ENCODE assay signal across 10 mouse cellular contexts in the genomic region with DNA sequence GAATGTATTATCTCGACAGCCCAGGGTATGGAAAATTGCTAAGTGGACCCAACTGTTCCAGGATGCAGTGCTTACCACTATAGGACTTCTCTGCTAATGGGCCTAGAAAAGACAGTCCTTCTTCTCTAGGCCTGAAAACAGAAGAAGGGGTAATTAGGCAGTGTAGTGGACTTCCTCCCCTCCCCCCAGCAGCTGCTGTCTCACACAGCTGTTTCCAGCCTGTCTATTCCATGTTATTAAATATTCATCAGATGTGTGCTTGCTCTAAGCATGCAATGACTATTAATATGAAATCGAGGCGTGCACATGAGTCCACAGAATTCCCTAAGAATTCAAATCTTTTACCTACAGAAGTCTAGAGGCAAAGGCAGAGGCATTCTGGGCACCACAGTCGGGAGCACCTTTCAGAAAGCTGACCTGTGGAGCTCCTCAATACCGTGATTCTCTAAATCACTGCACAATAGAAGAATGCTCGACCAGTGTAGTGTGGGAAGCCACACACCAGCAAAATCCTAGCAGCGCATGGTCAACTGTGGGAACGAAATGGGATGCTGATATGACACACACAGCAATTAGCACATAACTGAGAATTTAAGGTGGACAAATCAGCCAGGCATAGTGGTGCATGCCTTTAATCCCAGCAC. TPM values are rescaled to one million over a fixed set of nuclear protein-coding genes. Genes with fewer than 3 reads are reported as not detected.
A peak's percentile ranks its signal among the peaks of the same experiment; 100 is the strongest.
DNase-seq lines count a peak whose midpoint lies in the region; ATAC-seq lines count a peak whose summit lies in the region.
"Had no signal": no experiment of that assay in that cellular context is flagged by ENCODE, and none has a peak within 500 bp of the region (broad histone marks: within the 10 kb centered on the region; RNA-seq: fewer than 3 reads in every experiment).

No protein-coding gene starts in this region.

- peak overlapping the region; percentile 81 for H3K27ac ChIP-seq in forebrain, embryonic 13.5 days
- H3K27ac ChIP-seq in midbrain, embryonic 15.5 days = peak overlapping the region; percentile 78

- no peaks in the 10 kb centered on the region for H3K27me3 ChIP-seq in forebrain, embryonic 13.5 days
- H3K27me3 ChIP-seq in midbrain, embryonic 15.5 days (replicated peaks) = no peaks in the 10 kb centered on the region

- H3K4me1 ChIP-seq in forebrain, embryonic 13.5 days = peaks cover 38% of the 10 kb centered on the region
- H3K4me1 ChIP-seq in midbrain, embryonic 15.5 days = peaks cover 25% of the 10 kb centered on the region

- peak; percentile 35 for DNase-seq in gastrocnemius, postnatal 10 days
- DNase-seq in gastrocnemius, adult 18-20 months (ENCODE audit: low spot score) = no peak
- peak; percentile 47 for DNase-seq in layer of hippocampus, adult 9-11 months
- no peak for DNase-seq in layer of hippocampus, adult 8-10 months (ENCODE audit: low spot score in 2 of 2)
- no peak for DNase-seq in adrenal gland, adult 2 months
- DNase-seq: B cell, adult 2 months; left cerebral cortex, postnatal 4 days had no signal

- 0 out of 2 replicates have a peak overlapping the region, but pooled peaks have one; percentile 4 for H3K4me2 ChIP-seq in forebrain, embryonic 13.5 days
- H3K4me2 ChIP-seq in midbrain, embryonic 15.5 days = no peak overlapping the region

- 58% methylated on average over 8 of the region's 8 CpGs for WGBS in forebrain, embryonic 13.5 days
- 29% methylated on average over 8 of the region's 8 CpGs for WGBS in midbrain, embryonic 15.5 days

- no peak overlapping the region for H3K4me3 ChIP-seq in forebrain, embryonic 13.5 days
- no peak overlapping the region for H3K4me3 ChIP-seq in midbrain, embryonic 15.5 days

- no peak overlapping the region for H3K9ac ChIP-seq in forebrain, embryonic 13.5 days
- 0 out of 2 replicates have a peak overlapping the region, but pooled peaks have one; percentile 6 for H3K9ac ChIP-seq in midbrain, embryonic 15.5 days

- H3K36me3 ChIP-seq in forebrain, embryonic 13.5 days (ENCODE audit: poor library complexity, severe bottlenecking) = peaks cover 87% of the 10 kb centered on the region
- peaks cover 39% of the 10 kb centered on the region for H3K36me3 ChIP-seq in midbrain, embryonic 15.5 days (replicated peaks)

- H3K9me3 ChIP-seq in forebrain, embryonic 13.5 days (replicated peaks) = no peaks in the 10 kb centered on the region
- H3K9me3 ChIP-seq in midbrain, embryonic 15.5 days = no peaks in the 10 kb centered on the region

- peak; percentile 77 for ATAC-seq in forebrain, embryonic 13.5 days
- peak; percentile 90 for ATAC-seq in midbrain, embryonic 15.5 days (replicated peaks)
- ATAC-seq in inflammation-experienced regulatory T-cells, adult 6 months = no peak

RNA-seq across cellular contexts. Expression of a gene that starts 13.0 kb away (rescaled TPM):
- 1 to 10 TPM; 3.7 to 6.7 TPM for total RNA-seq in gastrocnemius, postnatal 10 days (2021)
- total RNA-seq in gastrocnemius, adult 18-20 months (2021) = 1 to 10 TPM; 3.0 to 3.9 TPM
- total RNA-seq in layer of hippocampus, adult 8-10 months (2022) = 10 to 100 TPM; 13.4 to 16.0 (median 14.9) TPM
- polyA plus RNA-seq in forebrain, embryonic 13.5 days (2015; fragmentation: Nextera tagmentation; extraction: Ambion mirVana) = 15.5 and 21.1 TPM in 2 replicates
- 18.1 and 20.9 TPM in 2 replicates for polyA plus RNA-seq in midbrain, embryonic 15.5 days (2015; fragmentation: Nextera tagmentation; extraction: Ambion mirVana)
- total RNA-seq in adrenal gland, adult 2 months (2021) = 10 to 100 TPM; 10.3 to 15.1 TPM
- polyA plus RNA-seq in adrenal gland, adult 2 months (2012; rRNA removed) = 26.5 and 28.8 TPM in 2 replicates
- 10 to 100 TPM in 2 of 3 experiments, 1 to 10 TPM in 1; 8.3 to 16.1 (median 12.8) TPM for polyA plus RNA-seq in inflammation-experienced regulatory T-cells, adult 6 months (2017; shearing (Covaris generic))

RNA-seq across cellular contexts. Expression of a gene that starts 32.5 kb away (rescaled TPM):
- 10 to 100 TPM; 47.0 to 58.8 TPM for total RNA-seq in gastrocnemius, postnatal 10 days (2021)
- 10 to 100 TPM; 22.7 to 24.3 TPM for total RNA-seq in gastrocnemius, adult 18-20 months (2021)
- 10 to 100 TPM; 83.3 to 90.1 (median 85.7) TPM for total RNA-seq in layer of hippocampus, adult 8-10 months (2022)
- polyA plus RNA-seq in forebrain, embryonic 13.5 days (2015; fragmentation: Nextera tagmentation; extraction: Ambion mirVana) = 190 TPM in 2 replicates
- 137 and 138 TPM in 2 replicates for polyA plus RNA-seq in midbrain, embryonic 15.5 days (2015; fragmentation: Nextera tagmentation; extraction: Ambion mirVana)
- total RNA-seq in adrenal gland, adult 2 months (2021) = 10 to 100 TPM; 65.0 to 66.3 TPM
- 114 and 124 TPM in 2 replicates for polyA plus RNA-seq in adrenal gland, adult 2 months (2012; rRNA removed)
- 10 to 100 TPM; 35.0 to 40.3 (median 39.9) TPM for polyA plus RNA-seq in inflammation-experienced regulatory T-cells, adult 6 months (2017; shearing (Covaris generic))

RNA-seq across cellular contexts. Expression of a gene that starts 37.0 kb away (rescaled TPM):
- total RNA-seq in gastrocnemius, postnatal 10 days (2021) = 10 to 100 TPM; 56.4 to 63.3 TPM
- 10 to 100 TPM; 74.1 to 78.0 TPM for total RNA-seq in gastrocnemius, adult 18-20 months (2021)
- 100 to 1,000 TPM in 2 of 4 experiments, 10 to 100 TPM in 2; 80.9 to 108 (median 97.7) TPM for total RNA-seq in layer of hippocampus, adult 8-10 months (2022)
- 14.4 and 15.8 TPM in 2 replicates for polyA plus RNA-seq in forebrain, embryonic 13.5 days (2015; fragmentation: Nextera tagmentation; extraction: Ambion mirVana)
- 18.9 and 19.5 TPM in 2 replicates for polyA plus RNA-seq in midbrain, embryonic 15.5 days (2015; fragmentation: Nextera tagmentation; extraction: Ambion mirVana)
- total RNA-seq in adrenal gland, adult 2 months (2021) = 10 to 100 TPM; 82.7 to 93.8 TPM
- polyA plus RNA-seq in adrenal gland, adult 2 months (2012; rRNA removed) = 23.7 and 31.1 TPM in 2 replicates
- polyA plus RNA-seq in inflammation-experienced regulatory T-cells, adult 6 months (2017; shearing (Covaris generic)) = 10 to 100 TPM in 1 of 3 experiments, 1 to 10 TPM in 2; 8.6 to 11.6 (median 9.9) TPM

Comparison
In these comparisons a context has a peak if more than half of its experiments do, and no peak if none do; other contexts are left out.
1. DNase-seq: peak in gastrocnemius, postnatal 10 days (single experiment) and layer of hippocampus, adult 9-11 months (single experiment); none in gastrocnemius, adult 18-20 months (single experiment), layer of hippocampus, adult 8-10 months (0 of 2) and adrenal gland, adult 2 months (single experiment).